Mouse (Mus musculus): Measurements from ENCODE around the gene Mthfd2l. TPM values are rescaled to one million over a fixed set of nuclear protein-coding genes. Genes with fewer than 3 reads are reported as not detected.

Mthfd2l gene
- 10 to 100 TPM; 18.8 to 21.8 TPM for total RNA-seq (2021)

GRCm38 (mm10) chr5:90930971-90931851 is at the start of gene Mthfd2l:
Gene Mthfd2l, plus strand, starts transcription at chr5:90931117.
- DNase-seq = peak; percentile 70 to 74

- DNase-seq = no peak
These were observed 49.2 kb upstream of the Mthfd2l start for GRCm38 (mm10) chr5:90881682-90882081.

- DNase-seq = no peak
These were observed 48.8 kb upstream of the Mthfd2l start for GRCm38 (mm10) chr5:90882146-90882545.

GRCm38 (mm10) chr5:90884628-90885242 is 46.2 kb upstream of the Mthfd2l start:
- DNase-seq = no peak

GRCm38 (mm10) chr5:90888661-90889060 is 42.3 kb upstream of the Mthfd2l start:
- no peak for DNase-seq

- DNase-seq = no peak
These were observed 40.1 kb upstream of the Mthfd2l start, which contains the start of gene Cxcl1 for GRCm38 (mm10) chr5:90890519-90891463. Gene Cxcl1, plus strand, starts transcription at chr5:90891241.

- DNase-seq = no peak
These were observed 39.5 kb upstream of the Mthfd2l start for GRCm38 (mm10) chr5:90891464-90891813.

- DNase-seq = no peak
These were observed 36.7 kb upstream of the Mthfd2l start for GRCm38 (mm10) chr5:90894231-90894630.

- no peak for DNase-seq
These were observed 33.5 kb upstream of the Mthfd2l start for GRCm38 (mm10) chr5:90897429-90897828.

- DNase-seq = no peak
These were observed 31.6 kb upstream of the Mthfd2l start for GRCm38 (mm10) chr5:90899308-90899707.

- DNase-seq = no peak
These were observed 30.8 kb upstream of the Mthfd2l start for GRCm38 (mm10) chr5:90900147-90900546.

- DNase-seq = no peak
These were observed 30.2 kb upstream of the Mthfd2l start for GRCm38 (mm10) chr5:90900688-90901087.

GRCm38 (mm10) chr5:90902380-90903260 is 28.3 kb upstream of the Mthfd2l start:
- DNase-seq = no peak

GRCm38 (mm10) chr5:90903339-90904020 is 27.4 kb upstream of the Mthfd2l start, which contains the start of gene Cxcl2:
Gene Cxcl2, plus strand, starts transcription at chr5:90903871.
- DNase-seq = no peak

GRCm38 (mm10) chr5:90908983-90909382 is 21.9 kb upstream of the Mthfd2l start:
- DNase-seq = peak; percentile 47 to 60

- DNase-seq = no peak
These were observed 11.4 kb upstream of the Mthfd2l start for GRCm38 (mm10) chr5:90919495-90919894.

- no peak for DNase-seq
These were observed 8.0 kb upstream of the Mthfd2l start for GRCm38 (mm10) chr5:90922958-90923357.

- no peak for DNase-seq
These were observed 371 bp upstream of the Mthfd2l start for GRCm38 (mm10) chr5:90930546-90930945.

- no peak for DNase-seq
These were observed 994 bp downstream of the Mthfd2l start for GRCm38 (mm10) chr5:90931911-90932310.

- DNase-seq = no peak
These were observed 5.8 kb downstream of the Mthfd2l start for GRCm38 (mm10) chr5:90936706-90937105.

GRCm38 (mm10) chr5:90945453-90945852 is 14.5 kb downstream of the Mthfd2l start:
- no peak for DNase-seq
